Mouse (Mus musculus) midbrain, postnatal 0 days (tissue): ENCODE measurements around the gene Banp. TPM values are rescaled to one million over a fixed set of nuclear protein-coding genes. Genes with fewer than 3 reads are reported as not detected.

Experiments
- ATAC-seq: fragments of 200-750 bp; cut with Nextera tagmentation; 2 replicates; pipeline ENCODE4 v1.8.0; 2017; ENCODE audit warnings: moderate number of reproducible peaks, mild to moderate bottlenecking, moderate TSS enrichment, moderate library complexity; ENCODE audit not compliant: low FRiP score
- DNase-seq: peaks from one replicate; pipeline ENCODE4 v3.0.0-alpha.2; 2015; ENCODE audit warnings: low spot score
- H3K27ac ChIP-seq: fragments of 300-500 bp; sonication (generic); 2 replicates; pipeline ENCODE4 v1.5.1; 2014; ENCODE audit warnings: low read depth, mild to moderate bottlenecking, low read length, mixed read lengths
- H3K27me3 ChIP-seq: fragments of 300-500 bp; sonication (generic); 2 replicates; pipeline ENCODE4 v1.6.1; 2014; ENCODE audit warnings: low read length, control low read depth, mixed read lengths; ENCODE audit not compliant: insufficient read depth
- H3K36me3 ChIP-seq: fragments of 300-500 bp; sonication (generic); 2 replicates; pipeline ENCODE4 v1.6.1; 2014; ENCODE audit warnings: low read length, control low read depth, mixed read lengths; ENCODE audit not compliant: insufficient read depth
- H3K4me1 ChIP-seq: fragments of 300-500 bp; sonication (generic); 2 replicates; pipeline ENCODE4 v1.6.1; 2014; ENCODE audit warnings: mild to moderate bottlenecking, control low read depth, antibody characterized with exemption, low read length, mixed read lengths; ENCODE audit not compliant: insufficient read depth
- H3K4me2 ChIP-seq: fragments of 300-500 bp; sonication (generic); 2 replicates; pipeline ENCODE4 v1.6.1; 2014; ENCODE audit warnings: low read depth, mild to moderate bottlenecking, low read length, mixed read lengths; ENCODE audit not compliant: poor library complexity, severe bottlenecking
- H3K4me3 ChIP-seq: fragments of 300-500 bp; sonication (generic); 2 replicates; pipeline ENCODE4 v1.5.1; 2014; ENCODE audit warnings: low read depth, mild to moderate bottlenecking, low read length, moderate library complexity
- H3K9ac ChIP-seq: fragments of 300-500 bp; sonication (generic); replicated peaks from 2 replicates; pipeline ENCODE4 v1.6.1; 2014; ENCODE audit warnings: mild to moderate bottlenecking, low read length, moderate library complexity, mixed read lengths; ENCODE audit not compliant: poor library complexity, severe bottlenecking
- H3K9me3 ChIP-seq: fragments of 300-500 bp; sonication (generic); 2 replicates; pipeline ENCODE4 v1.6.1; 2016; ENCODE audit warnings: low read length, control low read depth
- CTCF ChIP-seq: IDR thresholded peaks from 2 replicates; pipeline ENCODE4 v1.5.1; 2016; ENCODE audit warnings: antibody characterized with exemption, mild to moderate bottlenecking
- WGBS: fragments of 180-500 bp; shearing (Covaris S2); extraction: QIAGEN DNeasy Blood & Tissue Kit; methylation state at CpG from one replicate; pipeline ENCODE4 v1.1.7; 2014; 5-methylcytosine and 5-hydroxymethylcytosine counted together
- polyA plus RNA-seq: library from polyadenylated mRNA; unstranded; fragments of >200 nt; fragmentation: Nextera tagmentation; extraction: Ambion mirVana; gene quantifications from 2 replicates; pipeline ENCODE4 v1.2.1, GENCODE M21; 2015
- total RNA-seq: library from RNA; depleted of rRNA; stranded (reverse); fragments of >200 nt; gene quantifications from 2 replicates; pipeline ENCODE4 v1.2.3, GENCODE M21; 2014

Banp gene
- total and polyA plus RNA-seq, 2 experiments from 2014 or later: 24.8 to 51.6 TPM

GRCm38 (mm10) chr8:121954981-121955555, 5.5 kb downstream of the Banp start:
- H3K27ac ChIP-seq: no peak overlapping the region
- ATAC-seq (no peak), DNase-seq (no peak)
- H3K36me3 ChIP-seq: peaks cover 3% of the 10 kb centered on the region; the same call in 1 of the 2 replicates
- no peak overlapping the region for H3K4me2 ChIP-seq
- WGBS: 88% methylated on average over 10 of the region's 10 CpGs
- no peak for TF ChIP-seq CTCF
- H3K4me1 ChIP-seq: peaks cover 3% of the 10 kb centered on the region; the same call in 1 of the 2 replicates
- no peak overlapping the region for H3K4me3 ChIP-seq
- no peaks in the 10 kb centered on the region for H3K27me3 ChIP-seq
- no peaks in the 10 kb centered on the region for H3K9me3 ChIP-seq
- H3K9ac ChIP-seq: no peak overlapping the region

GRCm38 (mm10) chr8:121955825-121956500, 6.4 kb downstream of the Banp start:
- no peak overlapping the region for H3K4me3 ChIP-seq
- H3K9ac ChIP-seq: no peak overlapping the region
- H3K27me3 ChIP-seq: no peaks in the 10 kb centered on the region
- peaks cover 3% of the 10 kb centered on the region; the same call in 1 of the 2 replicates for H3K4me1 ChIP-seq
- 87% methylated on average over 1 of the region's 1 CpGs for WGBS
- no peak overlapping the region for H3K4me2 ChIP-seq
- DNase-seq (no peak), ATAC-seq (no peak)
- no peak for TF ChIP-seq CTCF
- H3K9me3 ChIP-seq: no peaks in the 10 kb centered on the region
- no peak overlapping the region for H3K27ac ChIP-seq
- H3K36me3 ChIP-seq: peaks cover 3% of the 10 kb centered on the region; the same call in 1 of the 2 replicates

DNA sequence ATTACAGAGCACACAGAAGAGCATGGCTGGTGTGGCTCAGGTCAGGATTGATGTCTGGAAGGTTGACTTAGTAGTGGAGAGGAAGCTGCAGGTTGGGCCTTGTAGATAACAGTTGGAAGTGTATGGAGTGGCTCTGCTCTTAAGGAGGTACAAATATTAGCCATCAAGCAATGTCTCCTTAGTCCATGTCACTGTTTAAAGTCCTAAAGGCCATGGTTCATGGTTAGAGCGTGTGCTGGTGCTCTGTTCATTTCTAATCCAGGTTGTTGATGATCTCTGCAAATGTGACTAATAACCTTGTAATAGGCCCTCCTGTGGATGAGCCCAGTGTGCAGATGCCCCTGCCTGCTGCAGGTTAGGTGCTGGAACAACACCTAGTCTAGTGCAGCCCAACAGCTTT, 8.8 kb downstream of the Banp start:
- H3K4me2 ChIP-seq: no peak overlapping the region
- H3K4me1 ChIP-seq: no peaks in the 10 kb centered on the region
- H3K27ac ChIP-seq: no peak overlapping the region
- H3K27me3 ChIP-seq: no peaks in the 10 kb centered on the region
- ATAC-seq (no peak), DNase-seq (no peak)
- no peaks in the 10 kb centered on the region for H3K9me3 ChIP-seq
- no peak overlapping the region for H3K4me3 ChIP-seq
- no peak for TF ChIP-seq CTCF
- no peak overlapping the region for H3K9ac ChIP-seq
- H3K36me3 ChIP-seq: peaks cover 3% of the 10 kb centered on the region; the same call in 1 of the 2 replicates
- WGBS: 91% methylated on average over 1 of the region's 1 CpGs

- Histone ChIP-seq H3K9me3 (no peaks in the 10 kb centered on the region), H3K4me1 (no peaks in the 10 kb centered on the region), H3K9ac (no peak overlapping the region), H3K36me3 (no peaks in the 10 kb centered on the region), H3K27me3 (no peaks in the 10 kb centered on the region), H3K27ac (no peak overlapping the region), H3K4me2 (no peak overlapping the region), H3K4me3 (no peak overlapping the region)
- no peak for ATAC-seq
- WGBS: 84% methylated on average over 3 of the region's 3 CpGs
- no peak for TF ChIP-seq CTCF
- no peak for DNase-seq
Measured at GRCm38 (mm10) chr8:121962892-121963291, 13.3 kb downstream of the Banp start.

DNA sequence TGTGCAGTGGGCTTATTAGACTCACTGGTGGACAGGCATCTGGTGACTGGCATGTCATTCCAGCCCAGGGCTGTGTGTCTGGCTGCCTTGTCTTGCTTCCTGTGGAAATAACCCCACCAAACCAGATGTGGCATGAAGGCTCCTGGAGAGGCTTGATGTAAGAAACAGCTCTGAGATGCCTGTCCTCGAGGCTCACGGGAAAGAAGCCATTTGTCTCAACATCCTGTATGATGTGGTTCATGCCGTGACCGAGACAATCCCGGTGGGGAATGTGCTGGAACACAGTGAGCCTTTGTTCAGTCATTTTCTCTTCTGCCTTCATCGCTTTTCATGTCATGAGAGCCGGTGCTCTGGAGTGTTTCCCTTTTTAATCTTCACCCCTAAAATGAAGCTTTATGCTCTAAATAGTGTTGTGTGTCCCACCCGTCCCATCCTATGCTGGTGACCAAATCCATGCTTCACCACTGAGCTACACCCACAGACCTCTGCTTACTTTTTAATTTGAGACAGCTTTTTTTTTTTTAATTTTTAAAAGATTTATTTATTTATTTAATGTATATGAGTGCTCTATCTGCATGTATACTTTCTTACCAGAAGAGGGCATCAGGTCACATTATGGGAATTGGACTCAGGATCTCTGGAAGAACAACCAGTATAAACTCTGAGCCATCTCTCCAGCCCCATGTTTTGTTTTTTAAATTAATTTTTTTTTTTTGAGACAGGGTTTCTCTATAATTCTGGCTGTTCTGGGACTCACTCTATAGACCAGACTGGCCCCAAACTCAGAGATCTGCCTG, 15.4 kb downstream of the Banp start:
- H3K36me3 ChIP-seq: no peaks in the 10 kb centered on the region
- 67% methylated on average over 8 of the region's 8 CpGs for WGBS
- ATAC-seq: no peak
- no peak overlapping the region for H3K4me3 ChIP-seq
- DNase-seq: peak; percentile 34
- no peak overlapping the region for H3K27ac ChIP-seq
- peak; percentile 55 for TF ChIP-seq CTCF
- H3K27me3 ChIP-seq: no peaks in the 10 kb centered on the region
- no peak overlapping the region for H3K4me2 ChIP-seq
- no peak overlapping the region for H3K9ac ChIP-seq
- no peaks in the 10 kb centered on the region for H3K4me1 ChIP-seq
- no peaks in the 10 kb centered on the region for H3K9me3 ChIP-seq

DNA sequence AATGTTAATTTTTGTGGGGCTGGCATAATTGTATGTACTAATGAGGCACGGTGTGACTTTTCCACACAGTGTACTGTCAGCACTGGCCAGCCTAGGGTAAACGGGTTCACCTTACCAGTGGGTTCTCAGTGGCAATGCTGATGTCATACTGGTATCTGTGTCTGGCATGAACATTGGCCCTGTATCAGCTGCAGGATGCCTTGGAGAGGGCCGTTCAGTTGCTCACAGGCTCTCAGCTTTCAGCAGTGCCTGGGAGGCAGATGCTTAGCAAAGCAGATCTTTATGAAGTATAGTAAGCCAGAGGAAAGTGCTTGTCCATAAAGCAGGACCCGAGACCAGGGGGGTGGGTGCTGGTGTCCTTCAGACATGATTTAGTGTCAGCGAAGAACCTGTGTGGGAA, 16.6 kb downstream of the Banp start:
- ATAC-seq (no peak), DNase-seq (no peak)
- no peak overlapping the region for H3K4me3 ChIP-seq
- TF ChIP-seq CTCF: no peak
- H3K4me2 ChIP-seq: no peak overlapping the region
- WGBS: 69% methylated on average over 5 of the region's 5 CpGs
- H3K4me1 ChIP-seq: no peaks in the 10 kb centered on the region
- H3K27me3 ChIP-seq: no peaks in the 10 kb centered on the region
- peak overlapping the region; percentile 1 for H3K9ac ChIP-seq
- H3K27ac ChIP-seq: no peak overlapping the region; the same call in 1 of the 2 replicates
- H3K9me3 ChIP-seq: no peaks in the 10 kb centered on the region
- H3K36me3 ChIP-seq: no peaks in the 10 kb centered on the region
